Mouse (Mus musculus) stomach, embryonic 16.5 days (tissue): ENCODE measurements at regions not wholly inside any gene's neighbourhood (a gene's known extent, or its start where the extent isn't known, plus 50 kb on each side); places are given as distances from the start of the nearest gene placed in this dataset.
A peak's percentile ranks its signal among the peaks of the same experiment; 100 is the strongest.

Experiments used
- ATAC-seq: fragments of 200-750 bp; cut with Nextera tagmentation; 2 replicates; pipeline ENCODE4 v1.8.0; 2017; ENCODE audit warnings: moderate number of reproducible peaks, moderate TSS enrichment; ENCODE audit not compliant: insufficient read depth, low FRiP score
- H3K27ac ChIP-seq: fragments of 300-500 bp; sonication (generic); 2 replicates; pipeline ENCODE4 v1.5.1; 2014; ENCODE audit warnings: low read length
- H3K27me3 ChIP-seq: fragments of 300-500 bp; sonication (generic); 2 replicates; pipeline ENCODE4 v1.6.1; 2014; ENCODE audit warnings: low read length, control low read depth, mixed read lengths; ENCODE audit not compliant: control insufficient read depth, insufficient read depth
- H3K36me3 ChIP-seq: fragments of 300-500 bp; sonication (generic); 2 replicates; pipeline ENCODE4 v1.6.1; 2014; ENCODE audit warnings: low read length; ENCODE audit not compliant: control insufficient read depth, insufficient read depth
- H3K4me1 ChIP-seq: fragments of 300-500 bp; sonication (generic); 2 replicates; pipeline ENCODE4 v1.6.1; 2014; ENCODE audit warnings: low read length, control low read depth, mixed read lengths; ENCODE audit not compliant: control insufficient read depth, insufficient read depth
- H3K4me2 ChIP-seq: fragments of 300-500 bp; sonication (generic); 2 replicates; pipeline ENCODE4 v1.6.1; 2014; ENCODE audit warnings: low read depth, low read length, mixed read lengths
- H3K4me3 ChIP-seq: fragments of 300-500 bp; sonication (generic); replicated peaks from 2 replicates; pipeline ENCODE4 v1.5.1; 2014; ENCODE audit warnings: mild to moderate bottlenecking, low read length
- H3K9ac ChIP-seq: fragments of 300-500 bp; sonication (generic); 2 replicates; pipeline ENCODE4 v1.6.1; 2014; ENCODE audit warnings: low read length
- H3K9me3 ChIP-seq: fragments of 300-500 bp; sonication (generic); replicated peaks from 2 replicates; pipeline ENCODE4 v1.6.1; 2016; ENCODE audit warnings: low read length, control low read depth; ENCODE audit not compliant: control insufficient read depth
- WGBS: fragments of 180-500 bp; shearing (Covaris S2); extraction: QIAGEN DNeasy Blood & Tissue Kit; methylation state at CpG from one replicate; pipeline ENCODE4 v1.1.7; 2014; 5-methylcytosine and 5-hydroxymethylcytosine counted together

GRCm38 (mm10) chr11:18151788-18152563 is 198.3 kb upstream of the Etaa1 start:
- WGBS = 17% methylated on average over 6 of the region's 6 CpGs
- H3K4me1 ChIP-seq = peaks cover 6% of the 10 kb centered on the region; the same call in 1 of the 2 replicates
- H3K27me3 ChIP-seq = no peaks in the 10 kb centered on the region
- H3K4me2 ChIP-seq = no peak overlapping the region
- peak overlapping the region; percentile 9 for H3K27ac ChIP-seq
- no peaks in the 10 kb centered on the region for H3K9me3 ChIP-seq
- peak; percentile 73; the same call in 1 of the 2 replicates for ATAC-seq
- H3K36me3 ChIP-seq = no peaks in the 10 kb centered on the region
- H3K9ac ChIP-seq = no peak overlapping the region
- H3K4me3 ChIP-seq = no peak overlapping the region

- 65% methylated on average over 4 of the region's 4 CpGs for WGBS
- Histone ChIP-seq H3K4me2 (no peak overlapping the region), H3K4me1 (peaks cover 6% of the 10 kb centered on the region; the same call in 1 of the 2 replicates), H3K9ac (no peak overlapping the region), H3K4me3 (no peak overlapping the region), H3K9me3 (no peaks in the 10 kb centered on the region), H3K36me3 (no peaks in the 10 kb centered on the region), H3K27ac (no peak overlapping the region), H3K27me3 (no peaks in the 10 kb centered on the region)
- no peak for ATAC-seq
Observed at GRCm38 (mm10) chr11:18151369-18151768, 197.7 kb upstream of the Etaa1 start.

- 78% methylated on average over 5 of the region's 5 CpGs for WGBS
- no peaks in the 10 kb centered on the region for H3K9me3 ChIP-seq
- no peak overlapping the region for H3K4me3 ChIP-seq
- H3K27me3 ChIP-seq = no peaks in the 10 kb centered on the region
- no peaks in the 10 kb centered on the region for H3K4me1 ChIP-seq
- no peak for ATAC-seq
- H3K27ac ChIP-seq = no peak overlapping the region
- no peak overlapping the region for H3K9ac ChIP-seq
- no peak overlapping the region for H3K4me2 ChIP-seq
- H3K36me3 ChIP-seq = no peaks in the 10 kb centered on the region
Observed at GRCm38 (mm10) chr11:18127488-18127887, 173.8 kb upstream of the Etaa1 start.

GRCm38 (mm10) chr11:18123031-18123430 is 169.4 kb upstream of the Etaa1 start:
- WGBS = 82% methylated on average over 6 of the region's 6 CpGs
- H3K4me2 ChIP-seq = no peak overlapping the region
- no peak for ATAC-seq
- no peak overlapping the region for H3K4me3 ChIP-seq
- no peak overlapping the region for H3K27ac ChIP-seq
- no peaks in the 10 kb centered on the region for H3K9me3 ChIP-seq
- no peaks in the 10 kb centered on the region for H3K27me3 ChIP-seq
- H3K4me1 ChIP-seq = no peaks in the 10 kb centered on the region
- no peaks in the 10 kb centered on the region for H3K36me3 ChIP-seq
- H3K9ac ChIP-seq = no peak overlapping the region

- Histone ChIP-seq H3K27me3 (no peaks in the 10 kb centered on the region), H3K4me1 (no peaks in the 10 kb centered on the region), H3K9ac (no peak overlapping the region), H3K27ac (no peak overlapping the region), H3K9me3 (no peaks in the 10 kb centered on the region), H3K4me2 (no peak overlapping the region), H3K4me3 (no peak overlapping the region), H3K36me3 (no peaks in the 10 kb centered on the region)
- WGBS = 23% methylated on average over 2 of the region's 2 CpGs
- no peak for ATAC-seq
Observed at GRCm38 (mm10) chr11:18122616-18123015, 168.9 kb upstream of the Etaa1 start.

GRCm38 (mm10) chr11:18115693-18116450 is 162.2 kb upstream of the Etaa1 start:
- Histone ChIP-seq H3K9me3 (no peaks in the 10 kb centered on the region), H3K27ac (peak overlapping the region; percentile 1; the same call in 1 of the 2 replicates), H3K4me3 (no peak overlapping the region), H3K9ac (no peak overlapping the region), H3K27me3 (no peaks in the 10 kb centered on the region), H3K4me2 (no peak overlapping the region), H3K4me1 (peaks cover 4% of the 10 kb centered on the region), H3K36me3 (no peaks in the 10 kb centered on the region)
- peak; percentile 90 for ATAC-seq
- WGBS = 52% methylated on average over 9 of the region's 9 CpGs

GRCm38 (mm10) chr11:18102841-18103240 is 149.2 kb upstream of the Etaa1 start:
- Histone ChIP-seq H3K36me3 (no peaks in the 10 kb centered on the region), H3K9ac (no peak overlapping the region), H3K4me2 (no peak overlapping the region), H3K4me3 (no peak overlapping the region), H3K27ac (no peak overlapping the region), H3K4me1 (no peaks in the 10 kb centered on the region), H3K27me3 (no peaks in the 10 kb centered on the region), H3K9me3 (no peaks in the 10 kb centered on the region)
- ATAC-seq = no peak
- 70% methylated on average over 3 of the region's 3 CpGs for WGBS

- no peak overlapping the region for H3K9ac ChIP-seq
- H3K4me1 ChIP-seq = no peaks in the 10 kb centered on the region
- no peak for ATAC-seq
- H3K9me3 ChIP-seq = no peaks in the 10 kb centered on the region
- H3K27me3 ChIP-seq = no peaks in the 10 kb centered on the region
- no peak overlapping the region for H3K4me2 ChIP-seq
- H3K36me3 ChIP-seq = no peaks in the 10 kb centered on the region
- H3K4me3 ChIP-seq = no peak overlapping the region
- 59% methylated on average over 4 of the region's 4 CpGs for WGBS
- H3K27ac ChIP-seq = no peak overlapping the region
Observed at GRCm38 (mm10) chr11:18075840-18076435, 122.3 kb upstream of the Etaa1 start.
